Mouse (Mus musculus) inflammation-experienced regulatory T-cells, adult 6 months (primary cell): Measurements from ENCODE around the gene Ppp1cc. TPM values are rescaled to one million over a fixed set of nuclear protein-coding genes. Genes with fewer than 3 reads are reported as not detected.

Experiments
- ATAC-seq: one replicate; pipeline ENCODE4 v1.8.0; 2017
- polyA plus RNA-seq, 3 experiments: library from polyadenylated mRNA; unstranded; fragments of 100-300 nt; shearing (Covaris generic); gene quantifications; one replicate each; pipeline ENCODE4 v1.2.1; 2017

Gene Ppp1cc
- polyA plus RNA-seq, 3 experiments from 2014 or later: 57.8 to 90.1 (median 81.4) TPM

GRCm38 (mm10) chr5:122217636-122218035 is 59.6 kb downstream of the Ppp1cc start:
- no peak for ATAC-seq

- no peak for ATAC-seq
Observed at GRCm38 (mm10) chr5:122218109-122218905, 60.2 kb downstream of the Ppp1cc start.

GRCm38 (mm10) chr5:122218928-122219327 is 60.9 kb downstream of the Ppp1cc start:
- peak; percentile 51 for ATAC-seq

DNA sequence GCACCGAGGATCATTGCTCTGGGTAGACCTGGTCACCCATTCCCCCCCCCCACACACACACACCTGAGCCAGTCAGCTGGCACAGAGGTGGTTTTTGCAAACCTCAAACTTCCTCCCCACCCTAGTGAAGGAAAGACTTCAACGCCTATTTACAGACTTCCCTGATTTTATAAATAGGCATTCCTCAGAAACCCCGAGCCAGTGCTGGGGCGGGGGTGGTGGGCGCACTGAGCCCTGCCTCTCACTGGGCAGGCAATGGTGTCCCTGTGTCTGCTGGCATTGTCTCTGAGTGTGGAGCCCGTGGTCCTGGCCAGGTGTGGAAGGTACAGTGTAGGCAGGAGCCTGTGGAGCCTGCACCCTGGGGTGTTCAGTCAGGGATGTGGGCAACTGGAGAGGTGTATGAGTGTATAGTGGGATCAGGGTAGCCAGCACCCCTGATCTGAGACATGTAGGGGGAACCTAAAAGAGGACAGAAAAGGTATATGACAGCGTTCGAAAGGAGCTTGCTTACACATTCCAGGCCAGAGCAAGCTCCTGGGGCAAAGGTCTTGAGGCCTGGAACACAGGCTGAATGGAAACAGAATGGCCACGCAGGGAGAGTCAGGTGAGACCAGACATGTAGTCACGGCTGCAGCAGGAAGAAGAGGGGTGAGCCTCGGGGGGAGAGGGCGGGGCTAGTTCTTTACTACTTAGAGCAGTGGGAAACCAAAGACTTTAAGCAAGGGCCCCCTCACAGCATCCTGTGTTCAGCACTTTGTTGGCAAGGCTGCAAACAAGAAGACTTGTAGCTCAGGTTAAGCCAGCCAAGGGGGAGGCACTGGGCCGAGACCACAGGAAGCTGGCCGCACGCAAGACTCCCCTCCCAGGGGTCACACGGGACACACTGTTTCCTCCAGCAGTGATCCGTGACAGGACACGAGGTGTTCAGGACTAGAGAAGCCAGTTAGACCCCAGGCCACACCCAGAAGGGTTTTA is 61.9 kb downstream of the Ppp1cc start:
- peak; percentile 81 for ATAC-seq

DNA sequence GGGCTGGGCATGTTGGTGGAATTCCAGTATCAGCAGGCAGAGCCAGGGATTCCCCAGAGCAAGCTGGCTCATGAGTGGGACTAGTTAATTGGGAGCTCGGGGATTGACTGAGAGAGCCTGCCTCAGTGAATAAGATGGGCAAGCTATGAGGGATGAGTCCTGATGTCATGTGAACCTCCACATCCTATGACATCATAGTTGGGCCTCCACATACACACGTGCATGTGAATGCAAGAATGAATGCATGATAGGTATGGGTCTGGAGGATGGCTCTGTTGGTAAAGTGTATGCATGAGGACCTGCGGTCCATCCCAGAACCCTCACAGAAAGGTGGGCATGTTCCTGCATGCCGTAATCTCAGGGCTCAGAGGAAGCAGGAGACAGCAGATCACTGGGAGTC is 63.0 kb downstream of the Ppp1cc start:
- no peak for ATAC-seq

DNA sequence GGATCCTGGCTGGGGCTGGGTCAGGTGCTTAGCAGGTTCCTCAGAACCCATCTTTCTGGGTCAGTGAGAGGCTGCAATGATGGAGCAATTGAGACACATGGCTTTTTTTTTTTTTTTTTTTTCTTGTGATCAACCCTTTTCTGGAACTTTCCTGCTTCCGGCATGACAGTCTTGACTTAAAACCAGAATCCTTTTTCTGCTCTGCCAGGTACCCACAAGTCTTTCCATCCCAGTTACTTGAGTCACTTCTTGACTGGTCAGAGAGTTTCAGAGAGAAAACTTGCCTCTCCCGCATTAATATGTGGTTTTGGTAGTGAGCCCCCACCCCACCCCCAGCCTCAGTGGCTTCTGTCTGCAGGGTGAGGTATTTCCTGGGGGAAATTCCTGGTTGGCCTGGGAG is 66.2 kb downstream of the Ppp1cc start:
- no peak for ATAC-seq

Other genes starting within 250 kb of the Ppp1cc start
- gene Cux2, start 108.2 kb upstream of the Ppp1cc start, polyA plus RNA-seq: under 1 TPM in 1 of 3 experiments, not detected in 2; 0.09 TPM
- under 1 TPM in 1 of 3 experiments, not detected in 2; 0.41 TPM for gene Myl2, start 57.3 kb upstream of the Ppp1cc start, polyA plus RNA-seq
- under 1 TPM in 2 of 3 experiments, not detected in 1; 0.26 to 0.63 TPM for gene Ccdc63, start 17.5 kb upstream of the Ppp1cc start, polyA plus RNA-seq
- gene Hvcn1, start 48.5 kb downstream of the Ppp1cc start, polyA plus RNA-seq: 10 to 100 TPM; 31.9 to 54.2 (median 48.9) TPM
- gene Tctn1, start 106.2 kb downstream of the Ppp1cc start, polyA plus RNA-seq: 1 to 10 TPM in 1 of 3 experiments, under 1 TPM in 2; 0.68 to 1.7 (median 0.90) TPM
- gene Pptc7, start 126.1 kb downstream of the Ppp1cc start, polyA plus RNA-seq: 10 to 100 TPM in 2 of 3 experiments, 1 to 10 TPM in 1; 9.6 to 21.6 (median 20.9) TPM
- gene Rad9b, start 196.0 kb downstream of the Ppp1cc start, polyA plus RNA-seq: 10 to 100 TPM in 2 of 3 experiments, 1 to 10 TPM in 1; 6.1 to 16.8 (median 13.9) TPM
- 100 to 1,000 TPM; 206 to 295 (median 210) TPM for gene Vps29, start 196.1 kb downstream of the Ppp1cc start, polyA plus RNA-seq
- gene Gpn3, start 213.6 kb downstream of the Ppp1cc start, polyA plus RNA-seq: 10 to 100 TPM; 42.4 to 69.7 (median 60.2) TPM
- gene Fam216a, start 214.1 kb downstream of the Ppp1cc start, polyA plus RNA-seq: 1 to 10 TPM; 7.3 to 9.4 (median 7.9) TPM
- gene Arpc3, start 233.6 kb downstream of the Ppp1cc start, polyA plus RNA-seq: 100 to 1,000 TPM; 331 to 710 (median 523) TPM